In the genomic region with DNA sequence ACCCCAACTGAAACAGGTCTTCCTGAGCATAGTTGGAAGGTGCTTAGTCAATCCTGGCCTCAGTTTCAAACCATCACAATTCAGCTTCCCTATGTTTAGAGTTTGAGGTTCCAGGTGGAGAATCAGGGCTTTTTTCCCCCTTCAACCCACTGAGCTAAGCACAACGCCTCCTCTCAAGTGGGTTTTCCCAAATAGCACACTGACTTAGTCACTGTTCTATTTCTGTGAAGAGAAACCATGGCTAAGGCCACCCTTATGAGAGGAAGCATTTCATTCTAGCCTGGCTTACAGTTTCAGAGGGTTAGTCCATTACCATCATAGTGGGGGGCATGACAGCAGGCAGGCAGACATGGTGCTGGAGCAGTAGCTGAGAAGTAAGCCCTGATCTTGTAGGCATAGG, we compare ENCODE assay signal across 21 mouse cellular contexts.
A peak's percentile ranks its signal among the peaks of the same experiment; 100 is the strongest.
DNase-seq lines count a peak whose midpoint lies in the region; ATAC-seq lines count a peak whose summit lies in the region.
"Had no signal": no experiment of that assay in that cellular context is flagged by ENCODE, and none has a peak within 500 bp of the region (broad histone marks: within the 10 kb centered on the region; RNA-seq: fewer than 3 reads in every experiment).

No protein-coding gene starts in this region.

- peak; percentile 85 for ATAC-seq in frontal cortex, adult (ENCODE audit: low TSS enrichment)
- ATAC-seq in erythroblast, adult 5-6 weeks (replicated peaks; ENCODE audit: low FRiP score, poor library complexity, severe bottlenecking), result no peak
- ATAC-seq: activated CD4-positive, CD25-positive, alpha-beta regulatory T cell, adult 4 months; CD4-positive, CD25-positive, alpha-beta regulatory T cell, adult 4 months; forebrain, embryonic 14.5 days; forebrain, embryonic 16.5 days; Patski had no signal

- no peak for DNase-seq in frontal cortex, postnatal 10 days (ENCODE audit: low spot score in 2 of 2)
- DNase-seq in brain, adult 2 months (ENCODE audit: low read depth, low spot score), result peak; percentile 59
- no peak for DNase-seq in urinary bladder, postnatal 14 days (ENCODE audit: low spot score)
- DNase-seq: adrenal gland, adult 8-10 months; adrenal gland, postnatal 14 days; adrenal gland, postnatal 36 days; B cell, adult 2 months; cerebellum, adult 11 months; cerebellum, adult 18-20 months; cerebellum, adult 8-10 months; cerebellum, adult 9-11 months; cerebellum, postnatal 14 days; cerebellum, postnatal 36 days; embryo, embryonic 11 days had no signal
